Mouse (Mus musculus) limb, embryonic 15.5 days (tissue): ENCODE measurements around the gene Sytl1. TPM values are rescaled to one million over a fixed set of nuclear protein-coding genes. Genes with fewer than 3 reads are reported as not detected.

Experiments
- ATAC-seq: fragments of 200-750 bp; cut with Nextera tagmentation; 2 replicates; pipeline ENCODE4 v1.8.0; 2017; ENCODE audit warnings: low read depth, moderate TSS enrichment; ENCODE audit not compliant: insufficient number of reproducible peaks, low FRiP score, low TSS enrichment
- H3K27ac ChIP-seq: fragments of 300-500 bp; sonication (generic); 2 replicates; pipeline ENCODE4 v1.5.1; 2015; ENCODE audit warnings: moderate library complexity, mild to moderate bottlenecking, inconsistent platforms
- H3K27me3 ChIP-seq: fragments of 300-500 bp; sonication (generic); 2 replicates; pipeline ENCODE4 v1.6.1; 2015; ENCODE audit warnings: inconsistent platforms
- H3K36me3 ChIP-seq: fragments of 300-500 bp; sonication (generic); 2 replicates; pipeline ENCODE4 v1.6.1; 2015; ENCODE audit warnings: inconsistent platforms
- H3K4me1 ChIP-seq: fragments of 300-500 bp; sonication (generic); 2 replicates; pipeline ENCODE4 v1.6.1; 2015; ENCODE audit warnings: inconsistent platforms
- H3K4me2 ChIP-seq: fragments of 300-500 bp; sonication (generic); 2 replicates; pipeline ENCODE4 v1.6.1; 2015; ENCODE audit warnings: mild to moderate bottlenecking, inconsistent platforms
- H3K4me3 ChIP-seq: fragments of 300-500 bp; sonication (generic); 2 replicates; pipeline ENCODE4 v1.5.1; 2015; ENCODE audit warnings: mild to moderate bottlenecking, inconsistent platforms
- H3K9ac ChIP-seq: fragments of 300-500 bp; sonication (generic); 2 replicates; pipeline ENCODE4 v1.6.1; 2015; ENCODE audit warnings: inconsistent platforms
- H3K9me3 ChIP-seq: fragments of 300-500 bp; sonication (generic); 2 replicates; pipeline ENCODE4 v1.6.1; 2016; ENCODE audit warnings: inconsistent platforms
- WGBS: fragments of 180-500 bp; shearing (Covaris S2); methylation state at CpG from one replicate; pipeline ENCODE4 v1.1.7; 2015; 5-methylcytosine and 5-hydroxymethylcytosine counted together
- polyA plus RNA-seq: library from polyadenylated mRNA; unstranded; fragments of >200 nt; fragmentation: Nextera tagmentation; extraction: Ambion mirVana; gene quantifications from 2 replicates; pipeline ENCODE4 v1.2.1, GENCODE M21; 2015

Gene Sytl1
- polyA plus RNA-seq, 1 experiment from 2014 or later: 54.1 TPM

DNA sequence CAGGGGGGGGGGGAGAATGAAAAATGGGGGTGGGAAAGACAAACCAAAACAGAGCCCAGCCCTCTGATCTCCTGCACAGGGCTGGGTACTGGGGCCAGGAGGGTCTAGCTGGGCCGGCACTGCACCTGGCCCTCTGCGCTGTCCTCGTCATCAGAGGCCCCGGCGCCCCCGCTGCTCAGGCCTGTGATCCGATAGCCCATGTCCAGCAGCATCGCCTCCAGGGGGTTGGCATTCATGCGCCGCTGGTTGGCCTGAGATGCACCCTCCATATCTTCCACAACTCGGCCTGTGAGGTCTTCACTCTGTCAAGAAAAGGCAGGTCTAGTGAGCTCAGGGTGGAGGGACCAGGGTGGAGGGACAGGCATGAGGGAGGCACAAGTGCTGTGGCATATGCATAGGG, 31.2 kb upstream of the Sytl1 start:
- no peak overlapping the region for H3K4me2 ChIP-seq
- no peaks in the 10 kb centered on the region for H3K9me3 ChIP-seq
- peaks cover 27% of the 10 kb centered on the region for H3K4me1 ChIP-seq
- WGBS: 50% methylated on average over 11 of the region's 11 CpGs
- no peaks in the 10 kb centered on the region for H3K27me3 ChIP-seq
- H3K9ac ChIP-seq: no peak overlapping the region
- no peak overlapping the region for H3K4me3 ChIP-seq
- H3K36me3 ChIP-seq: peaks cover 48% of the 10 kb centered on the region
- H3K27ac ChIP-seq: no peak overlapping the region
- no peak for ATAC-seq

DNA sequence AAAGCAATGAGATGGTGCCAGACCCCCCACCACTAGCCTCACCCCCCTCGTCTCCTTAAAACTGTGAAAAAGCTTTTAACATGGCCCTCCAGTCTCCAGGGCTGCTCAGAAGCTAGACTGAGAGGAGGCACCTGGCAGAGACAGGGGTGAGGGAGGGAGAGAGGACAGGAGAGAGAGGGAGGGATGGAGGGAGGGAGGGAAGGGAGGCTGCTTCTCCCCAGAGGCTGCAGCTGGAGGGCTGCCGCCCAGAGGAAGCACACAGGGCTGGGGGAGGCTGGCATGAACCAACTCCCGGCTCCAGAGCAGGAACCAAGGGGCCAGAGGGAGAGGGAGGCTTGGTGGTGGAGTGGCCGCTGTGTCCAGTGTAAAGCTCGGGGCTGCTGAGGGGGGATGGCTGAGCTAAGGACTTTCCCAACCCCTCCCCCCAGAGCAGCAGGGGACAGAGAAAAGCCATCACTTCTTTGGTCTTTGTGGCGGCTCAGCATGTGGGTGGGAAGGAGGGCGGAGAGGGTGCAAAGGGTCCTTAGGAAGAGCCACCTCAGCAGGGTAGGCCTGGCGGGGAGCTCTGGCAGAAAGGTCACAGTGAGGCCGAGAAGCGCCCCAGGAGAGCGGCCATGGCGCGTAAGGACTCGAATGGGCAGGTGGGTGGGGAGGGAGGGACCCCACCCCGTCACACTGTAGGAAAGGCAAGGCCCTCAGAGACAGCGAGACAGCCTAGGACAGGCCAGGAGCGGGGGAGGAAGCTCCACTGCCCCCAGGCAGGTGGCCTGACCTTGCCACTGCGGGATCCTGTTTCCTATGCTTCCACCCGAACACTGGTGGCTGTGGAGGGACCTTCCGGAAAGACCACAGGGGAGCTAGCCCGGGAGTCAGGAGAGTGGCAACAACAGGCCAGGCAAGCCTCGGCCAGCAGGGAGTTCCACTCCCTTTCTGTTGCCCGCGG, 30.3 kb upstream of the Sytl1 start:
- H3K4me2 ChIP-seq: no peak overlapping the region
- no peak overlapping the region for H3K27ac ChIP-seq
- 30% methylated on average over 24 of the region's 24 CpGs for WGBS
- H3K9me3 ChIP-seq: no peaks in the 10 kb centered on the region
- H3K27me3 ChIP-seq: no peaks in the 10 kb centered on the region
- no peak overlapping the region for H3K9ac ChIP-seq
- H3K4me1 ChIP-seq: peaks cover 23% of the 10 kb centered on the region
- H3K36me3 ChIP-seq: peaks cover 39% of the 10 kb centered on the region
- ATAC-seq: no peak
- no peak overlapping the region for H3K4me3 ChIP-seq

DNA sequence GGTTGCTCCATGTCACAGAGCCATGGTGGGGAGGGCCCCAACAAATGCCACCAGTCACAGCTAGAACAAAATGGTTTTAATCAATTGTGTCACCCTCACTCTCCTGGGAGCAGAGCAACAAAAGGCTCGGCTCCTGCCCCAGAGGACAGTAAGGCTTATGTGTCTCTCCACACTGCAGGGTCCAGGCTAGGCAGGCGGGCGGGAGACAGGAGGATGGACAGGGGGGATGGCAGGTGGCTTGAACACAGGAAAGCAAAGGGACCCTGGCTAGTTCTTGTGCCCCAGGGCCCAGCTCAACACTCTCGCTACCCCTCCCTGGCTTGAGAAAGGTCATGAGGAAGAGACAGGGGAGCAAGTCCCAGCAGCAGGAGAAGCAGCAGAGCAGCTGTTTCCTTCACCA, 29.5 kb upstream of the Sytl1 start:
- Histone ChIP-seq H3K4me1 (peaks cover 15% of the 10 kb centered on the region), H3K27ac (no peak overlapping the region), H3K4me2 (no peak overlapping the region), H3K4me3 (no peak overlapping the region), H3K9me3 (no peaks in the 10 kb centered on the region), H3K36me3 (peaks cover 39% of the 10 kb centered on the region), H3K27me3 (no peaks in the 10 kb centered on the region), H3K9ac (no peak overlapping the region)
- WGBS: 78% methylated on average over 4 of the region's 4 CpGs
- no peak for ATAC-seq

DNA sequence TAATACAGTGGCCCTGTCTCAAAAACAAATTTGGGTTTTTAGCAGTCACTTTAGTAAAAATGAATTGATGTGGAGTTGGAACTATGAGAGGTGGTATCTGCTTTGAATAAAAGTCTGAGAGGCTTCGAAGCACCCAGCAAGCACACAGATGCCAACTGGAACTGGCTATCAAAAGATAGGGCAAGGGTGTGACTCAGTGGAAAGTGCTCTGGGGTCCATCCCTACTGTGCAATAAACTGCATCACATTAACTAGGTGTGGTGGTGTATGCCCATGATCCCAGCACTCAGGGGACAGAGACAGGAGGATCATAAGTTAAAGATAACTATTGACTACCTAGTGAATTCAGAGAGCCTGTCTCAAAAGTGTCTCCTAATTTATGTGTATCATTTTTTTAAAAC, 28.3 kb upstream of the Sytl1 start:
- Histone ChIP-seq H3K27ac (no peak overlapping the region), H3K4me3 (no peak overlapping the region), H3K27me3 (no peaks in the 10 kb centered on the region), H3K9ac (no peak overlapping the region), H3K4me1 (peaks cover 14% of the 10 kb centered on the region), H3K4me2 (no peak overlapping the region), H3K36me3 (peaks cover 37% of the 10 kb centered on the region), H3K9me3 (no peaks in the 10 kb centered on the region)
- no peak for ATAC-seq
- 100% methylated on average over 1 of the region's 1 CpGs for WGBS

DNA sequence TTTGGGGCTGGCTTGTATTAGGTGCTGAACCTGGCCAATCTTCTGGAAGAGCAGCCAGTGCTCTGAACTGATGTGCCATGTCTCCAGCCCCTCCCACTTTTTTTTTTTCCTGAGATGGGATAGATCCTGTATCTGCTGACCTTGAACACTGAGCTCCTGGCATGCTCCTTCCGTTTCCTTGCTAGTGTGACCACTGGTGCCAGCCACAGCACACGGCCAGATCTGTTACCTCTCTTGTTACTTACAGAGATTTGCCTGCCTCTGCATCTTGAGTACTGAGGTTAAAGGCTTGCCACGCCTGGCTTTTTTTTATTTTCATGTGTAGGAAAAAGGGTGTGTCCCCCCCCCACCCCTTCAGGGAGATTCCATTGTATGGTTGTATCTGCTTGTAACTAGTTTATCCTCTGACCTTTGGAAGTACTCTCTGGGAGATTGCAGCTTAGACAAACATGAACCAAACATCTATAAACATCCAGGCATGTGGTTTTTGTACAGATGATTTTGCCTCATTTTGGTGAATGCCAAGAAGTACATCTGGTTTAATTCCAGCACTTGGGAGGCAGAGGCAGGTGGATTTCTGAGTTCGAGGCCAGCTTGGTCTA, 23.7 kb upstream of the Sytl1 start:
- WGBS: 76% methylated on average over 4 of the region's 4 CpGs
- no peaks in the 10 kb centered on the region for H3K27me3 ChIP-seq
- H3K36me3 ChIP-seq: no peaks in the 10 kb centered on the region
- H3K9ac ChIP-seq: no peak overlapping the region
- H3K4me2 ChIP-seq: no peak overlapping the region
- no peak overlapping the region for H3K27ac ChIP-seq
- no peak for ATAC-seq
- H3K4me3 ChIP-seq: no peak overlapping the region
- H3K9me3 ChIP-seq: no peaks in the 10 kb centered on the region
- H3K4me1 ChIP-seq: peaks cover 17% of the 10 kb centered on the region

DNA sequence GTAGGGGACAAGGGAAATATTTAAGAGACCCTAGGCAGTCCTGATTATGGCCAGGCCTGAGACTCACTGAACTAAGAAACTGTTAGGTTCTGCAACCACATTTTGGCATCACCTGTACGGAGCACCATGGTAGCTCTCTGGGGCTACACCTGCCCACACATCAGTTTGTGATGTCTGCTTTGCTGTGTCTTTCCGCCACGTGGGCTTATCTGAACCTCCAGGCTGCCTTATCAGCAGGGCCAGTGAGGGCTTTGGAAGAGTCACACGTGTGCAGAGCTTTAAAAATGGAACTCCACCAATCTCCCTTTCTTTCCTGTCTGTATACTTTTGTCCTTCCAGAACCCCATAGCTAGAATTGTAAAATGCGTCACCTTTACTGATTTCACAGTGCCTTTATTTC, 23.0 kb upstream of the Sytl1 start:
- WGBS: 74% methylated on average over 5 of the region's 5 CpGs
- ATAC-seq: no peak
- H3K4me2 ChIP-seq: no peak overlapping the region
- no peaks in the 10 kb centered on the region for H3K36me3 ChIP-seq
- no peaks in the 10 kb centered on the region for H3K27me3 ChIP-seq
- no peaks in the 10 kb centered on the region for H3K9me3 ChIP-seq
- peaks cover 23% of the 10 kb centered on the region for H3K4me1 ChIP-seq
- H3K27ac ChIP-seq: no peak overlapping the region
- no peak overlapping the region for H3K4me3 ChIP-seq
- H3K9ac ChIP-seq: no peak overlapping the region

DNA sequence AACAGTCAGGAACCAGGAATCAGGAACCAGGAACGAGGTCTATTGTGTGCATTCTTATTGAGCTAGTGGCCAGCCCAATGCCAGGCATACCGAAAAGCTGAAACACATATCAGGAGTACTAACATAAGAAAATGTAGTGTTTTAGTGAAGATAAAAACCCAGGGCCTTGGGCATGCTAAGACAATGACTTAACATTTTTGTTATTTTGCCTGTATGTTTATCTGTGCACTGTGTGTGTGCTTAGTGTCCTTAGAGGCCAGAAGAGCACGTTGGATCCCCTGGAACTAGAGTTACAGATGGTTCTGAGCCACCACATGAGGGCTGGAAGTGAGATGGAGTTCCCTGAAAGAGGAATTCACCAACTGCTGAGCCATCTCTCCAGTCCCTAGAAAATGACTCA, 22.4 kb upstream of the Sytl1 start:
- Histone ChIP-seq H3K9me3 (no peaks in the 10 kb centered on the region), H3K4me1 (peaks cover 24% of the 10 kb centered on the region), H3K9ac (no peak overlapping the region), H3K27ac (no peak overlapping the region), H3K27me3 (no peaks in the 10 kb centered on the region), H3K36me3 (no peaks in the 10 kb centered on the region), H3K4me2 (no peak overlapping the region), H3K4me3 (no peak overlapping the region)
- WGBS: 78% methylated on average over 3 of the region's 3 CpGs
- ATAC-seq: no peak

DNA sequence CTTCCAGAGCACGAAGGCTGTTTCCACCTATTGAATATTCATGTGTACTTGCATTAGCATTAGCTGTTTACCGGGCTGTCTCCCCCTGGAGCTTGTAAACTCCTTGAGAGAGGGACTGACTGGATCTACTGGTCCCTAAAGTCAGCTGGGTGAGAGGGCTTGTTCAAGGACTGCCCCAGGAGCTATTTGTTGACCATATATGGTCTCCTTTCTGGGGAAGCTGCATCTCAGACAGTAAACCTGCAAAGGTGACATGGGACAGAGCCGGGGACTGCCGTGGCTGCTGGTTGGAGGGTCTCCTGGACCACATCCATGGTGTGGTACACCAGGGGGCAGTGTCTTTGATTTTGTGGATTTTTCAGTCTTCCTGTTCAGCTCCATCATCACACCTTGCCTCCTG, 19.7 kb upstream of the Sytl1 start:
- H3K9ac ChIP-seq: no peak overlapping the region
- WGBS: 15% methylated on average over 4 of the region's 4 CpGs
- no peak overlapping the region for H3K4me2 ChIP-seq
- no peaks in the 10 kb centered on the region for H3K27me3 ChIP-seq
- peak overlapping the region; percentile 81 for H3K27ac ChIP-seq
- H3K9me3 ChIP-seq: no peaks in the 10 kb centered on the region
- ATAC-seq: no peak
- H3K36me3 ChIP-seq: no peaks in the 10 kb centered on the region
- peaks cover 27% of the 10 kb centered on the region for H3K4me1 ChIP-seq
- no peak overlapping the region for H3K4me3 ChIP-seq

DNA sequence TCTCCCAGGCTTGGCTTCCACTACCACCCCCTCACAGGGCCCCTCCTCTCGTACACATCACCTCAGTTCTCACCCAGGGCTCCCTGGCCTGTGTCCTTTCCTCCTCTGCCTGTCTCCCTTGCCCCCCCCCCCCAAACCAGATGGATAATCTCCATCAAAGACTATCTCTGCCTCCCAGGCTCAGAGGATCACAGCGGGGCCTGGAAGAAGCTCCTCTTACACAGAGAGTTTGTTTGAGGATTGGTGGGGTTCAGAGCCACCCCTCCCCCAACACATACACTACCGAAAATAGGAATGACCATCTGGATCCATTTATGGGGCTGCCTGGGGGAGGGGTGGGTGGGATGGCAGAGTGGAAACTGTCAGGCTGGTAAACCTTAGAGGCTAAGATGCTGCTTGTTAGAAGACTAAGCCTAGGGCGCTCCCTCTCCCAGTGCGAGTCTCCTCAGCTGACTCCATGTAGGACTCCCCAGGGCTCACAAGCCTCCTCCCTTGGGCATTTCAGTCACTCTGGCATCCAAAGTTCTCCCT, 19.1 kb upstream of the Sytl1 start:
- Histone ChIP-seq H3K9me3 (no peaks in the 10 kb centered on the region), H3K4me2 (no peak overlapping the region), H3K9ac (peak overlapping the region; percentile 10; the same call in 1 of the 2 replicates), H3K4me3 (no peak overlapping the region), H3K4me1 (peaks cover 27% of the 10 kb centered on the region), H3K36me3 (no peaks in the 10 kb centered on the region), H3K27me3 (no peaks in the 10 kb centered on the region), H3K27ac (peak overlapping the region; percentile 81)
- 15% methylated on average over 5 of the region's 5 CpGs for WGBS
- peak; percentile 26; the same call in 1 of the 2 replicates for ATAC-seq

DNA sequence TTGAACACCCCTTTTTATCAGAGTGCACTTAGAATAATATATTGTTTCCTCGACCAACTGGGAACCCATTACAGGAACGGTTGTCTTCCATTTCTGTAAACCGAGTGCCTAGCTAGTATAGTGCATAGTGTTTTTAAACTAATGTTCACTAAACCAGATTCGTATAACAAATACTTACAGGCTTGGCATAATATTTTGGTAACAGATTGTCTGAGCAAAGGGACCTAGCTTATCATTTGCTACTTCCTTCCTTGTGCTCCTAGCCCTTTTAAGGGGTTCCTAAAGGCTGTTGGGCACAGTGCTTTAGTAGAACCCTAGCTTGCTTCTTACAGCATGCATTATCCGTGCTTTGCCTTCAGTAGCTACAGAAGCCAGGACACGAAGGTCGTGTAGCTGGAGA, 18.6 kb upstream of the Sytl1 start:
- Histone ChIP-seq H3K4me2 (no peak overlapping the region), H3K9me3 (no peaks in the 10 kb centered on the region), H3K27ac (peak overlapping the region; percentile 81), H3K9ac (peak overlapping the region; percentile 10; the same call in 1 of the 2 replicates), H3K4me3 (no peak overlapping the region), H3K27me3 (no peaks in the 10 kb centered on the region), H3K4me1 (peaks cover 32% of the 10 kb centered on the region), H3K36me3 (no peaks in the 10 kb centered on the region)
- 31% methylated on average over 7 of the region's 7 CpGs for WGBS
- ATAC-seq: no peak

DNA sequence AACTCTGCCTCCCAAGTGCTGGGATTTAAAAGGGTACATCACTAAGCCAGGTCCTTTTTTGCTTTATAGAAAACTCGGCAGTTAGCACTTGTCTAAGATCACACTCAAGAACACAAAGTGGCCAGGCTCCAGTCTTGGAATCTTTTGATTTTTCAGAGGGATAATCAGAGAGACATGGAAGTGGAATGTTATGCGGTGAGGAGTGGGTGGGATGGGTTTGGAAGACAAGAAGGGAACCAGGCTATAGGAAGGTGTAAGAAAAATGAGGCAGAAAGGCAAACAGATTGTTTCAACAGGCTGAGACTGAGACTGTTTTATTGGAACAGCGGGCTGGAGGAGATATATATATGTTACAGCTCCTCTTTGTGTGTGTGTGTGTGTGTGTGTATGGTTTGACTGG, 15.6 kb upstream of the Sytl1 start:
- Histone ChIP-seq H3K4me2 (peak overlapping the region; percentile 69), H3K4me3 (peak overlapping the region; percentile 83), H3K4me1 (peaks cover 43% of the 10 kb centered on the region), H3K9ac (no peak overlapping the region), H3K27me3 (no peaks in the 10 kb centered on the region), H3K36me3 (peaks cover under 1% of the 10 kb centered on the region; the same call in 1 of the 2 replicates), H3K27ac (peak overlapping the region; percentile 95), H3K9me3 (no peaks in the 10 kb centered on the region)
- ATAC-seq: no peak
- 77% methylated on average over 3 of the region's 3 CpGs for WGBS

DNA sequence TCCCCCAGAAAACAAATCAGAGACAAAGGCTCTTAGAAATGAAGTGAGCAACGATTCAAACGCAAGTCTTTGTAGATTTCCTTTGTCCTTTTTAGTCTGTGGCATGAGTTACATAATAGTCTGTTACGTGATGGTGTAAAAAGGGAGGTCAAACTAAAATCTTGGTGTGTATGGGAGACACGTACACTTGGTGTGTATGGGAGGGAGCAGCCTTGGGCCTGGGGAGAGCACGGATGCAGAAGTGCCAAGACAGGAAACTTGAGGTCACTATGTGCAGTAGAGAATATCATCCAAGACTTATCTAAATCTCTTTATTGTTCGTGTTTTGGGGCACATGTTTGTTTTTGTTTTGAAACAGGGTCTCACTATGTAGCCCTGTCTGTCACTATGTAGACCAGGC, 15.2 kb upstream of the Sytl1 start:
- Histone ChIP-seq H3K27ac (peak overlapping the region; percentile 95), H3K36me3 (peaks cover 4% of the 10 kb centered on the region; the same call in 1 of the 2 replicates), H3K9me3 (no peaks in the 10 kb centered on the region), H3K9ac (peak overlapping the region; percentile 78), H3K4me3 (peak overlapping the region; percentile 83), H3K4me1 (peaks cover 40% of the 10 kb centered on the region), H3K4me2 (peak overlapping the region; percentile 69), H3K27me3 (no peaks in the 10 kb centered on the region)
- no peak for ATAC-seq
- 18% methylated on average over 6 of the region's 6 CpGs for WGBS
